Mouse (Mus musculus): ENCODE measurements at regions not wholly inside any gene's neighbourhood (a gene's known extent, or its start where the extent isn't known, plus 50 kb on each side); places are given as distances from the start of the nearest gene placed in this dataset.
A peak's percentile ranks its signal among the peaks of the same experiment; 100 is the strongest.

DNA sequence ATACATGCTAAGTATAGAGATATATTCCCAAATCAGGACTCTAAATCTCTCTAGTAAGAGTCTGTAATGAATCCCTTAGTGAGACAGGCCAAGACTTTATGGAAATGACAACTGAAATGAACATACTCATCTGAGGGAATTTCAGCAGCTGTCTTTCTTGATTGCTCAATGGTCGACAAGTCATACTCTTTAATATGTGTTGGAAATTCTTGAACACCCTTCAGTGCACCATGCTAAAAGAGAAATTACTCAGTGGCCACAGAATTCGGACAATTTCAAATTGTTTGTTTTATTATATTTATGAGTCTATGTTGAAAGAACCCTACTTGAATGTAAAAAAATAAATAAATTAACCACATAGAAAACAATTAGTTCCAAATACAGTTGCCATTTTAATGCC lies 802.1 kb downstream of the Nr2f2 start:
- no peak for DNase-seq

DNA sequence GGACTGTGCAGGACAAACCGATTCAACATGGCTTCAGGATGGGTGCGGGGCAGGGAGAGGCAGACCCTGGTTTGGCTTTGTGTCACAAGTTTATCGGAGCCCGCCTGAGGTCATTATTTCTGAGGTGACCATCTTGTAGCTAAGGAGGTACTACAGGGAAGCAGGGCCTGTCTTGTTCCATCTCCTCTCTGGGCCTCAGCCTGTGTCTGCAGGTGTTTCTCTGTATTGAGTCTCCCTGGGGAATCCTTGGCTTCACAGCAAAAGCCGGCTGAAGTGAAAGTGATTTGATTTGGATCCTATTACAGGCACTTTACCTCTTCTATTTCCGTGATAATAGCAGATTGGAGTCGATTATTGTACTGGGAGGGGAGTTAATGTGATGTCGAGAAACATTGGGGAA lies 805.7 kb upstream of the Arrdc4 start:
- no peak for DNase-seq

DNA sequence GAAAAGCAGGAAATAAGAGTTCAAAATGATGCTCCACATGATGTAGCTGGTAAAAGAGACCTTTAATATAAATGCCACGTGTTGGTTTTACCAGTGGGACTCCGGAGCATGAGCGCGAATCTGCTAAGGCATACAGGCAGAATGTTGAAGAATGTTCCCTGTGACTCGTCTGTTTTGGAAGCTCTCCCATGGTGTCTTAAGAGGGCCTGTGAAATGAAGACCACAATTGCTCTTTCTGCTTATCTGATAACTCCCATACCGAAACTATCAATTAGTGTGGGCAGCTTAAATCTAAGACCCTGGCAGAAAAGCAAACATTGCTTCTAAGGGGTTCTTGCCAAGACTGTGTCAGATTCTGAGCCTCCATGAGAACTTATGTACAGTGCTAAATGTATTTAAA lies 804.9 kb upstream of the Arrdc4 start:
- DNase-seq = no peak

DNA sequence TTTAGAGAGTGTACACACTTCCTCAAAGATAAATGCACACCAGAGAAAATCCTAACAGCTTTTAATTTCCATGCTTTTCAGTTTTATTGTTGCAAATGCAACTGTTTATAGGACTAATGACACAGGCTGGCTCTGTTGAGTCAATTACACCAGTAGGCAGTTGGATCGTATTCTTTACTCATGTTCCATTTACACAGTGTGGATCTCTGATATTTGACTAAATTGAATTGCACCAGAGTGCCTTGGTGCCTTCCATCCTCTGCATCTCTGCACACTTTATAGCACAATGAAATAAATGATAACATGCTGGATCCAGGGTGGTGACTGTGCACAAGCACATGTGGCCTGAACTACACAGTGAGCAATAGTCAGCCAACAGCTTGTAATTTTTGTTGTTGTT lies 787.0 kb upstream of the Arrdc4 start:
- DNase-seq = no peak

DNA sequence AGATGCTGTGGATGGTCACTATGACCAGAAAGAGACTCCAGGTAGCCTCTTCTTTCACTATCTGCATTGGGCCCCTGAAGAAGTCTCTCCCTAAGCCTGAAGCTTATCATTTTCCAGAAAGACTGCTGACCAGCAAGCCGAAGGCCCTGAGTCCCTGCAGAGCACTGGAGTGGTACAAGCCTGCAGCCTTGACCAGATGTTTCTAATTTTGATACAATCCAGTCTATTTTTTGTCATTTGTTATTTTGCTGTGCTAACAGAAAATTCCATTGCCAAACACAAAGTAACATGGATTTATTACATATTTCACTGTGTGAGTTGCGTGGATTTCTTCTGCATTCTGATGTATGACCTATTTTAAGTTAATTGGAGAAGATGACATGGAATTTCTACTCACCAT lies 764.9 kb upstream of the Arrdc4 start:
- DNase-seq = no peak

DNA sequence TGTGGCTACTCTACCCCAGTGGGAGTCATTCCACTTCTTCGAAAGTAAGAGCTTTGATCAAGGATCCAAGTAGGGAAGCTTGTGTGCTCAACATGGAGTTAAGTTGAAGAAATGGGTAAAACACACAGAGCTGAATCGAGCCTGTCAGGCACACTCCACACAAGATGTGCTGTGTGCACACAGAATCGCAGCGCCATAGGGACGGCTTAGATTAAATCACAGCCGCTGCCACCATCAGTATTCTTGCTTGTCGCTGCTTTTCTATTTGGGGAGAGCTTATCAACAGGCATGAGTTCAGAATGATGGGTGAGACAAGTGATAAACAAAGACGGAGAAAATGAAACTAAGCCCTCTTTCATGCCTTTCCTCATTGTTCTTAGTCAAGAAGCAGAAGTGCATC lies 761.3 kb upstream of the Arrdc4 start:
- DNase-seq = no peak

DNA sequence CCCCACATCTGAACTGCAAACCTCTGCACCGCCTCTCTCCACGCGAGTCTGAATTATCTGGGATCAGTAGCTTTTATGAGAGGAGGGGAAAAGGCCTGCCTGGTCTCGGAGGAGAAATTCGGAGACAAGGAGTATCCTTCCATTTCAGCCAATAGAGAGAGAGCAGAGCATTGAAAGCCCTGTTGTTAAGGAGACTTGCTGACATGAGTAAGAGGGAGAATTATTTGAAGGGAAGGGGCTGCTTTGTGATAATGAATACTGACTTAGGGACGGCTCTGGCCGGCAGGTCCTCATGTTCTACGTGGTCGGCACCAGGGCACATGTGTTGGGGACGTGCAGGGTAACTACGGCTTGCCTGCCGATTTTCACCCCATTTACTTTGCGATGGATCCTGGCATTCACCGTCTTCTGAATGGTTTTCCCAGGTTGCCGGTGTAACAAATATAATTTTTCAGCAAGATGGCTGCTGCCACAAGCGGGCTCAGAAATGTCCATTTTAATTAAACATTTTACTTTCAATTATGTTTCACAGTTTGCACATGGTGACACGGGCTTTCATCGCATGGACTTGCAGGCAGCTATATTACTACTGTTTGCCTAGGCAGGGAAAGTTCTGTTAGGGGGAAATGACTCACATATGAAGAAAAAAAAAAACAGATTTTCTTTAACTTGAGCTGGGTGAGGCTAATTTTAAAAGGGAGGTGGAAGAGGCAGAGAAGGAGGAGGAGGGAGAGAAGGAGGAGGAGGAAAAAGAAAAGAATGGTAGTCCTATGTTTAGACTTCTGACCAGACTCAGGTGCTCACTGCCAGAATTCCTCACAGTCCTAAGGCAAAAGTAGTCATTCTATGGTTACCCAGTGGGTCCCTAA lies 744.3 kb upstream of the Arrdc4 start:
- DNase-seq = no peak

DNA sequence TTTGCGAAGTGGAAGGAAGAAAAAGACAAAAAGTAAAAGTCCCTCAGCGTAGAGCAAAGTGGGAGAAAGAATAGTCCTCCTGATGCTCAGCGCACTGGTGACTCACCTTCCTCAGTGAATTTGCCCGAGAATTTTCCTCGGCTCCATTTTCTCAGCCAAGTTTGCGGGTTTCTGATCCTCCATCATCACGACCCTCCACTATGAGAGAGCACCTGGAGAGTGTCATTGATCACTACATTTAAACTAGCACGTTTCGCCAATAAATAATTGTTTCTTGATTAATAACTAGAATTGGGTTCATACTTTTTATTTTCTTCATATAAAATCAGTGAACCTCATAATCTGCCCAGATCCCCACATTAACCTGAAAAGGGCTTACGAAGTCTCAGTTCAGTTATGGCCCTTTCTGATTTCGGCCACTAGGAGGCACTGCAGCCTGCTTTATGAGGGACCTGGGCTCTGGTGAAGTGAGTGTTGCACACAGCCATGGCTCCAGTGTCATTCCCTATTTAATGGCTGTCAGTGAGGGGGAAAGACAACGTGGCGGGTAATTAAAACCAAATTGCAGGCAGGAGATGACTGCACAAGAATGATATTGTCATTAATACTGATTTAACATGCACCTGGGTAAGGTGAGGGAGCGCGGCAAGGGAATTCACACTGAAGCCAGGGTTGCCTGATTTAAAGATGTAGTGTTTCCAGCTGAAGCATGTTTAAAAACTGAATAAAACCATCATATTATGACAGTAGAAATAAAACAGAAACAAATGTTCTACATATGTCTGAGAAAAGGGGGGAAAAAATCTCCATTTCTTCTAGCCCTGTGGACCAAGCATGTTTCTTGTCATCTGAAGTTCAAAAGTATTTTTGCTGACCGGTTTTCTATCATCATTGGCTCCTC lies 741.8 kb upstream of the Arrdc4 start:
- peak; percentile 16 for DNase-seq

DNA sequence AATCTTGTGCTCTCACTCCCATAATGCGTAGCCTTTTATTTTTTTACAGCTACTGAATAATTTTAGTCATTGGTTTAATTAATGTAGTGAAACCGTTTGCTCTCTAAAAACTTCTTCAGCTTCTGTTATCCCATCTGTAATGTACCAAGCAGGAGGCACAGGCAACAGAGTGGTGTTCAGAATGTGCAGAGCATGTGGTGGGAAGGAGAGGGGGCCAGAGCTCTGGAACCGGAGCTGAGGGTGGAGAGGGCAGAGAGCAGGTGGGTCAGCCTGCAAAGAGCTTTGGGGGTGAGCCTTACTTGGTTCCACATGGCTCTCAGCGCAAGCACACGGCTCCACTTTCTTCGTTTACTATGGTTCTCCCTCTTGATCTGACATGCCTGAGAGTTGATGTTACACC lies 739.6 kb upstream of the Arrdc4 start:
- no peak for DNase-seq

DNA sequence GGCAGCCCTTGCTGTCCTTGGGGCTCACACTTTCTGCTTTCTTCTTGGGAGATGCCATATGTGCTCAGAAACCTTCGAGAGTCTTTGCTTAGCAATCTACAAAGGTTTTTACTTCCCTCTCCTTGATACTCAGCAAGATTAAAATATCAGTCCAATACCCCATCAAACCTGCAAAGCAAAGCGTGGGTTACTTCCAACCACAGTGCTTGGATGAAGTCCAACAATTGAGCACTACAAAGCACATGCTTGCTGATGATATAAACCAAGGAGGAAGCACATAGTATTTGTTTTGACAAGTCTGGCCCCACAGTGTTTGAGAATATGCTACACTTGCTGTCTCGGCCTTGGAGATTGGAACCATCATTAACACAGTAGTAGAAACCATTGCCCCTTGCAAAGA lies 738.1 kb upstream of the Arrdc4 start:
- no peak for DNase-seq

DNA sequence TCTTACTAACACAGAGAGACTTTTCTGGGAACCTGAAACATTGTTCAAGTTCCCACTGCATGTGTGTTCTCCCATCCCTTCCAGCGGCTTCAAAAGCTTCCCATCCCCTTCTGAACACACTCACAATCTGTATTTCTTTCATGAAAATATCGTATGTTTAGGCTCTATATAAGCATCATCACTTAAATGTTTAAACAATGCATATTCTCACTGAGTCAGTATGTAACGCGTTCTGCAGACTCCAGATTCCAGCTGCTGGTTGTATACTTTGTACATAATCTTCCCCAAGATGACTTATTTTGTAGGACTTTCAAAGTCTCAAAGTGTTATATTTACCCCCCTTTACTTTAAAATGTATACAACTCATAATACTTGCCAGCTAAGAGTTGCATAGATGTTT lies 735.5 kb upstream of the Arrdc4 start:
- no peak for DNase-seq

Data from cerebellum, adult 11 months (tissue).